In the genomic region with DNA sequence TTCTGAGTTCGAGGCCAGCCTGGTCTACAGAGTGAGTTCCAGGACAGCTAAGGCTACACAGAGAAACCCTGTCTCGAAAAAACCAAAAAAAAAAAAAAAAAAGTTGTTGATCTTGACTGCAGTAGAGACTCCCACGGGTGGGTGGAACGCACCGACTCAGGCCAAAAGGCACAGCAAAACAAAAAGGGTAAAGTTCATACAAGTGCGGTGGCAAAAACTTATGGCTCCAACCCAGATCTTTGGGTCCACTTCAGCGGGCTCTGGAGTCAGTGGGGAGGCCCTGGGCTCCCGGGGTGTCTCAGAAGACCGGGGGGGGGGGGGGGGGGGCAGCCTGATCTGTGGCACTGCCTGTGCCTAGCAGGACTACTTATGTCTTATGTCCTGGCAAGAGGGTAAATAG, we compare ENCODE assay signal across 14 mouse cellular contexts.
"Had no signal": no experiment of that assay in that cellular context is flagged by ENCODE, and none has a peak within 500 bp of the region (broad histone marks: within the 10 kb centered on the region; RNA-seq: fewer than 3 reads in every experiment).

No protein-coding gene starts in this region.

- H3K4me3 ChIP-seq: layer of hippocampus, adult 2 months; limb, embryonic 10.5 days; limb, embryonic 13.5 days; liver, embryonic 15.5 days had no signal

- H3K27ac ChIP-seq: kidney, postnatal 0 days; layer of hippocampus, adult 2 months; limb, embryonic 10.5 days; limb, embryonic 13.5 days; liver, embryonic 15.5 days had no signal

- H3K4me1 ChIP-seq: limb, embryonic 10.5 days; limb, embryonic 13.5 days had no signal

- H3K27me3 ChIP-seq: limb, embryonic 13.5 days; liver, embryonic 15.5 days had no signal

- H3K9ac ChIP-seq: limb, embryonic 13.5 days; liver, embryonic 15.5 days had no signal

- DNase-seq: kidney, adult 8-10 months; layer of hippocampus, adult 9-11 months; lung, adult 2 months; lung, postnatal 14 days; lung, postnatal 4 days; midbrain, embryonic 14.5 days; thymus, adult 18-20 months; thymus, postnatal 36 days had no signal

- H3K9me3 ChIP-seq: limb, embryonic 10.5 days; limb, embryonic 13.5 days; liver, embryonic 15.5 days had no signal

- H3K4me2 ChIP-seq: limb, embryonic 13.5 days; liver, embryonic 15.5 days; midbrain, embryonic 11.5 days had no signal
